Mouse (Mus musculus) liver, embryonic 14 days (tissue): ENCODE measurements around the gene Gm436. TPM values are rescaled to one million over a fixed set of nuclear protein-coding genes. Genes with fewer than 3 reads are reported as not detected.

Experiments
- polyA plus RNA-seq: library from polyadenylated mRNA; depleted of rRNA; stranded (reverse); fragments of >200 nt; gene quantifications from 2 replicates; pipeline ENCODE4 v1.2.3, GENCODE M21; 2012; rRNA removed

The Gm436 gene
- not detected in 2 replicates for polyA plus RNA-seq

GRCm38 (mm10) chr4:144686268-144686667 lies at the start of gene Gm436:
Gene Gm436 (minus strand): TSS chr4:144686368.

GRCm38 (mm10) chr4:144721304-144721703 lies 35.1 kb upstream of the Gm436 start, which contains the start of gene Gm13178:
Gene Gm13178 (minus strand): TSS chr4:144721404.

Other genes with a start within 250 kb of the Gm436 start
- not detected in 2 replicates for gene 1700012P22Rik, start 247.6 kb downstream of the Gm436 start, polyA plus RNA-seq
- gene Gm9944, start 233.1 kb downstream of the Gm436 start, polyA plus RNA-seq, result not detected in 2 replicates
- gene Aadacl3, start 222.6 kb downstream of the Gm436 start, polyA plus RNA-seq, result not detected in 2 replicates
- gene 9430007A20Rik, start 166.5 kb downstream of the Gm436 start, polyA plus RNA-seq, result not detected in 2 replicates
- not detected in 2 replicates for gene Gm13124, start 121.2 kb downstream of the Gm436 start, polyA plus RNA-seq
- gene Aadacl4, start 72.7 kb downstream of the Gm436 start, polyA plus RNA-seq, result not detected in 2 replicates
- gene Gm13178, start 35.0 kb upstream of the Gm436 start, polyA plus RNA-seq, result not detected in 2 replicates
- gene Gm438, start 100.2 kb upstream of the Gm436 start, polyA plus RNA-seq, result not detected in 2 replicates
- 13.1 and 13.4 TPM in 2 replicates for gene Dhrs3, start 206.5 kb upstream of the Gm436 start, polyA plus RNA-seq